Mouse (Mus musculus): ENCODE measurements at regions not wholly inside any gene's neighbourhood (a gene's known extent, or its start where the extent isn't known, plus 50 kb on each side); places are given as distances from the start of the nearest gene placed in this dataset.

DNA sequence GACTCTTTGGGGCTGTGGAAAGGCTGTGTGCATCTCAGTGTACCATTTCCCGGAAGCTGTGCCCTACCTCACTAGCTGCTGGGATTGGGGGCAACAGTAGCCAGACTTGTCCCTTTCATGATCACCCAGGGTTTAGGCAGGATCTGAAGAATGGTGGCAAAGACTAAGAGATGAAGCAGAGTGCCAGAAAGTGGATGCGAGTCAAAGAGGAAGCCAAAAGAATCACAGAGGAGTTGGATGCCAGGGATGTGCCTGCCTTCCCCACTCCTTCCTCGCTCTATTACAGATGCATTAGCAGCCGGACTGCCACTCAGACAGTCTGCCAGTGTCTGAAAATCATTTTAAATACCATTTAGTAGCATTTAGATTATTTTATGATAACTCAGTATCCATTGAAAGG lies 271.5 kb upstream of the Slc24a2 start:
- Histone ChIP-seq H3K27ac (ENCODE audit: low read depth, low read length) (no peak overlapping the region), H3K27me3 (ENCODE audit: insufficient read depth, low read length) (no peaks in the 10 kb centered on the region), H3K36me3 (ENCODE audit: insufficient read depth) (no peaks in the 10 kb centered on the region), H3K9ac (no peak overlapping the region), H3K4me3 (ENCODE audit: low read depth, low read length) (no peak overlapping the region), H3K4me1 (ENCODE audit: insufficient read depth) (no peaks in the 10 kb centered on the region), H3K4me2 (ENCODE audit: low read depth) (no peak overlapping the region), H3K9me3 (ENCODE audit: low read length) (no peaks in the 10 kb centered on the region)
- no peak for TF ChIP-seq CTCF (IDR thresholded peaks at IDR 0.05; ENCODE audit: low read depth)
- DNase-seq: no peak
- no peak for ATAC-seq
- 56% methylated on average over 4 of the region's 4 CpGs for WGBS

DNA sequence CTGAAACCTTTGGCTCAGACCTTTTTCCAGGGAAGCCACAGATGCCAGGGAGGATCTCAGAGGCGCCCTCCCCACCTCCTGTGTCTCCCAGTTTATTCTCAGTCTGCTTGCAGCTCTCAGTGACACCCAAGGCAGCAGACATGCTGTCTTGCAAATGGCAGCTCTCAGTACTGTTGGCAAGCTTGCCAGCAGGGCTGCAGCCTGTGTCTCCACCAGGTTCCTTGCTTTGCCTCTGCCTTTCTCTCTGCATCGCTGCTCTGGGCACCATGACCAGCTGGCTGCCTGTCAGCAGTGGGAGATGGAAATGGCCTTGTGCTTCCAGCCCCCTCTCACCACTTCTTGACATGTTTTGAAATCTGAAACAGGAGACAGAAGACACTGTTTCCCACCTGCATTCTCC lies 270.2 kb upstream of the Slc24a2 start:
- no peaks in the 10 kb centered on the region for H3K27me3 ChIP-seq (ENCODE audit: insufficient read depth, low read length)
- H3K4me2 ChIP-seq (ENCODE audit: low read depth): no peak overlapping the region
- H3K4me1 ChIP-seq (ENCODE audit: insufficient read depth): no peaks in the 10 kb centered on the region
- WGBS: 40% methylated on average over 2 of the region's 2 CpGs
- H3K9ac ChIP-seq: no peak overlapping the region
- H3K9me3 ChIP-seq (ENCODE audit: low read length): no peaks in the 10 kb centered on the region
- peak; percentile 94 for ATAC-seq
- DNase-seq: peak; percentile 74
- no peak for TF ChIP-seq CTCF (IDR thresholded peaks at IDR 0.05; ENCODE audit: low read depth)
- H3K36me3 ChIP-seq (ENCODE audit: insufficient read depth): no peaks in the 10 kb centered on the region
- no peak overlapping the region for H3K4me3 ChIP-seq (ENCODE audit: low read depth, low read length)
- no peak overlapping the region for H3K27ac ChIP-seq (ENCODE audit: low read depth, low read length)

DNA sequence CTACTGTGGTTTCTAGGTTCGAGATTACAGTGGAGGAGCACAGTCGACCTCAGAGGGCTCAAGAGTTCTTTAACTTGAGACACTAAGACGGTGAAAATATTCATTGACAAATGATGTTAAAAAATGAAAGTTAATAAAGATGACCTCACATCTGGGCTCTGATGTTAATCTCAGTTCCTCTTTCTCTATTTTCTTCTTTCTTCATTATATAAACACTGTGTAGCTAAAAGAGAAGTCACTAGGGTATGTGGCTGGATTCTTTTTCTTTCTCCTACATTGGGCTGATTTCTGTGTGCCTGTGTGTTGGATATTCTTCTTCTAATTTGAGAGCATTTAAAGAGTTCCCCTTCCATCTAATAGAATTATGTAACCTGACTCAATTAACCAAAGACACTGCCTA lies 257.5 kb upstream of the Slc24a2 start:
- Histone ChIP-seq H3K36me3 (ENCODE audit: insufficient read depth) (no peaks in the 10 kb centered on the region), H3K4me3 (ENCODE audit: low read depth, low read length) (no peak overlapping the region), H3K9me3 (ENCODE audit: low read length) (no peaks in the 10 kb centered on the region), H3K27ac (ENCODE audit: low read depth, low read length) (no peak overlapping the region), H3K9ac (no peak overlapping the region), H3K4me1 (ENCODE audit: insufficient read depth) (no peaks in the 10 kb centered on the region), H3K4me2 (ENCODE audit: low read depth) (no peak overlapping the region), H3K27me3 (ENCODE audit: insufficient read depth, low read length) (no peaks in the 10 kb centered on the region)
- no peak for TF ChIP-seq CTCF (IDR thresholded peaks at IDR 0.05; ENCODE audit: low read depth)
- DNase-seq: no peak
- 92% methylated on average over 3 of the region's 3 CpGs for WGBS
- no peak for ATAC-seq

DNA sequence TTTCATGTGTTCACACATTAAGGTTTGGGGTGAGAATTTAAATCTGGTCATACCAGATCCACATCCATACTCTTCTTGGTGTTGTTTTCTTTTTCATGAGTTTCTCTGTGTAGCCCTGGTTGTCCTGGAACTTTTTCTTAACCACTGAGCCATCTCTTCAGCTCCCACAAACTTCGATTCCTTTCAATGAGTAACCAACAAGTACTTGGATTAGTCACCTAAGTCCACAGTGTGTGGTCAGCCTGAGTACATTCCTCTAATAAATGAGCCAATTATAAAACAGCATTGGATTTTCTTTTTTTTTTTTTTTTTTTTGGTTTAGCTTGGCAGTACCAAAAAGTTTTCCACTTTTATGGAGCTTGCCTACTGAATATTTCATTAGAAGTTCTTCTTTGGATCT lies 245.3 kb upstream of the Slc24a2 start:
- H3K9ac ChIP-seq: no peak overlapping the region
- 69% methylated on average over 1 of the region's 1 CpGs for WGBS
- no peak overlapping the region for H3K4me2 ChIP-seq (ENCODE audit: low read depth)
- no peak overlapping the region for H3K27ac ChIP-seq (ENCODE audit: low read depth, low read length)
- ATAC-seq: no peak
- TF ChIP-seq CTCF (IDR thresholded peaks at IDR 0.05; ENCODE audit: low read depth): no peak
- no peak for DNase-seq
- H3K4me1 ChIP-seq (ENCODE audit: insufficient read depth): peaks cover 15% of the 10 kb centered on the region; the same call in 1 of the 2 replicates
- no peaks in the 10 kb centered on the region for H3K27me3 ChIP-seq (ENCODE audit: insufficient read depth, low read length)
- no peaks in the 10 kb centered on the region for H3K9me3 ChIP-seq (ENCODE audit: low read length)
- H3K4me3 ChIP-seq (ENCODE audit: low read depth, low read length): no peak overlapping the region
- H3K36me3 ChIP-seq (ENCODE audit: insufficient read depth): no peaks in the 10 kb centered on the region

DNA sequence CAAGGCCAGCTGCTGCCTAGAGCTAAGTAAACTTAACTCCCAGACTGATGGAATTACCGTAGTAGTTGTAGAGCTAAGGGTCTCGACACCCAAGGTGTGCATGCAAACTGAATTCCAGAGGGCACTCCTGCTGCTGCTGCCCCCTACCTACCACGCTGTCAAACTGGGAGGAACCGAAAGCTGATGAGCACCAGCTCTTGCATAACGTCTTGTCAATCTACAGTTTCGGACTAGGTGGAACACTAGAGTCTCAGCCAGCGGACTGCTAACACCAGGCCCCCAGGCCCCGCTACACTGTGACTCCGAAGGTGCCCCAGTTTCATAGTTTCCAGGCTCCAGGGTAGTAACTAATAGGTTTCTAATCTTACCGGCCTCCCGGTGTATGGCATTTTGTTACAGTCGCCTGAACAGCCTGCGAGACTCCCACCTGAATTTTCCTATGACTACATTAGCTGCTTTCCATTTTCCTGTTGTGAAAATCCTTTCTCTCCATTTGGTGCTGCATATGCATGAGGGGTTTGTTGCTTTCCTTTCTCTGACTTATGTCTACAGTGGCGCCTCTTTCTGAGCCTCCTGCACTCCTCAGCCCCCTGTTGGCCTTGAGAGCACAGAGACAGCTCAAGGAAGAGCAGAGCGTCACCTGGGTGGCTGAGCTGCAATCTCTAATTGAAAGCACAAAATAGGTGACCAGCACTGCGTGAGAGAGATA lies 243.2 kb upstream of the Slc24a2 start:
- no peaks in the 10 kb centered on the region for H3K27me3 ChIP-seq (ENCODE audit: insufficient read depth, low read length)
- H3K36me3 ChIP-seq (ENCODE audit: insufficient read depth): no peaks in the 10 kb centered on the region
- peaks cover 15% of the 10 kb centered on the region; the same call in 1 of the 2 replicates for H3K4me1 ChIP-seq (ENCODE audit: insufficient read depth)
- no peaks in the 10 kb centered on the region for H3K9me3 ChIP-seq (ENCODE audit: low read length)
- peak; percentile 5; the same call in 1 of the 2 replicates for TF ChIP-seq CTCF (IDR thresholded peaks at IDR 0.05; ENCODE audit: low read depth)
- peak; percentile 76 for ATAC-seq
- no peak overlapping the region for H3K9ac ChIP-seq
- WGBS: 75% methylated on average over 16 of the region's 16 CpGs
- peak overlapping the region; percentile 70 for H3K27ac ChIP-seq (ENCODE audit: low read depth, low read length)
- peak; percentile 61 for DNase-seq
- H3K4me3 ChIP-seq (ENCODE audit: low read depth, low read length): no peak overlapping the region
- no peak overlapping the region for H3K4me2 ChIP-seq (ENCODE audit: low read depth)

DNA sequence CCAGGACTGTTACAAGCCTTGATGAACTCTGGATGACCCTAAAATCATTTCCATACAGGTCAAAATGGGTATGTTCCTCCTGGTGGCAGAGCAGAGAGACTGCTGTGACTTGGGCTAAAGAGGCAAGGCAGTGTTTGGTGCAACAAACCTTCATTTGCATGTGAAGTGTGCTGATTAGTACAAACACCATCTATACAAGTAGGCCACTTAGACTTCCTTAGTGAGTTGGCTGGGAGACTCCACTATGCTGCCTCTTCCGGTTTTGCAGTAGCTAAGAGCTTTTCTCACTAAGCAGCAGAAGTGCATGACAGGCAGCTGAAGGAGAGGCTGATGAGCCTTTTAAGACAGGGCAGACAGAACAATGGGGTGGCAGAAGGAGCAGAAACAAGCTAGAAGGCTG lies 242.5 kb upstream of the Slc24a2 start:
- Histone ChIP-seq H3K36me3 (ENCODE audit: insufficient read depth) (no peaks in the 10 kb centered on the region), H3K27ac (ENCODE audit: low read depth, low read length) (0 out of 2 replicates have a peak overlapping the region, but pooled peaks have one; percentile 70), H3K4me3 (ENCODE audit: low read depth, low read length) (no peak overlapping the region), H3K4me1 (ENCODE audit: insufficient read depth) (peaks cover 15% of the 10 kb centered on the region; the same call in 1 of the 2 replicates), H3K9ac (no peak overlapping the region), H3K27me3 (ENCODE audit: insufficient read depth, low read length) (no peaks in the 10 kb centered on the region), H3K9me3 (ENCODE audit: low read length) (no peaks in the 10 kb centered on the region), H3K4me2 (ENCODE audit: low read depth) (no peak overlapping the region)
- peak; percentile 70 for ATAC-seq
- no peak for TF ChIP-seq CTCF (IDR thresholded peaks at IDR 0.05; ENCODE audit: low read depth)
- no peak for DNase-seq
- 32% methylated on average over 1 of the region's 1 CpGs for WGBS

DNA sequence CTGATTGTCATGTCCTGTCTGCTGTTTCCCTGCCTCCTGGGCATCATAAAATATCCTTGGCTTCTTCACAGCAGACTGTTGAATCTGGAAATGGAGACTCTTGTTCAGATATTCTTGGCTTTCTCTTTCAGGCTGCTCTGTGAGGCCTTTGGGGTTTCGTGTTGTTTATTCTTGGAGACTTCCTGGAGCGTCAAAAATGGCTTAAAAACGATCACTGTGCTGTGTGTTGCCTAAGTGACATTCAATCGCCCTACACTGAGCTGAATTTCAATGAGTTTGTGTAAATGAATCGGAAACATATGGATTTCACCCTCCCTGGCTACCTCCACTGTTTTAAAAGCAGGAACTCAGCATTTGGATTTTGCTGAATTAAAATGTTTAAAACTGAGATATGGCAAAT lies 241.1 kb upstream of the Slc24a2 start:
- no peak overlapping the region for H3K27ac ChIP-seq (ENCODE audit: low read depth, low read length)
- ATAC-seq (no peak), DNase-seq (no peak)
- no peak for TF ChIP-seq CTCF (IDR thresholded peaks at IDR 0.05; ENCODE audit: low read depth)
- H3K27me3 ChIP-seq (ENCODE audit: insufficient read depth, low read length): no peaks in the 10 kb centered on the region
- H3K9ac ChIP-seq: no peak overlapping the region
- no peak overlapping the region for H3K4me2 ChIP-seq (ENCODE audit: low read depth)
- H3K4me3 ChIP-seq (ENCODE audit: low read depth, low read length): no peak overlapping the region
- no peaks in the 10 kb centered on the region for H3K36me3 ChIP-seq (ENCODE audit: insufficient read depth)
- H3K4me1 ChIP-seq (ENCODE audit: insufficient read depth): peaks cover 16% of the 10 kb centered on the region; the same call in 1 of the 2 replicates
- no peaks in the 10 kb centered on the region for H3K9me3 ChIP-seq (ENCODE audit: low read length)
- 24% methylated on average over 5 of the region's 5 CpGs for WGBS
